Mouse (Mus musculus) heart, adult 2 months (tissue): ENCODE data around the gene Msl2. TPM values are rescaled to one million over a fixed set of nuclear protein-coding genes. Genes with fewer than 3 reads are reported as not detected.

Source experiments
- DNase-seq, 2 experiments: peaks; one replicate each; pipeline ENCODE4 v3.0.0; 2021
- H3K27ac ChIP-seq: fragments of 200-600 bp; 2 replicates; pipeline ENCODE4 v1.8.1; 2022
- H3K27me3 ChIP-seq: fragments of 200-500 bp; 2 replicates; pipeline ENCODE4 v1.6.1; 2012; ENCODE audit warnings: mild to moderate bottlenecking, low read length, inconsistent platforms, mixed read lengths; ENCODE audit not compliant: control insufficient read depth, insufficient read depth
- H3K36me3 ChIP-seq: fragments of 200-500 bp; 2 replicates; pipeline ENCODE4 v1.6.1; 2012; ENCODE audit warnings: low read length, inconsistent platforms; ENCODE audit not compliant: control insufficient read depth, insufficient read depth
- H3K4me1 ChIP-seq: fragments of 200-500 bp; 2 replicates; pipeline ENCODE4 v1.6.1; 2011; ENCODE audit warnings: low read length; ENCODE audit not compliant: control insufficient read depth, insufficient read depth
- H3K4me3 ChIP-seq: fragments of 200-600 bp; 2 replicates; pipeline ENCODE4 v1.8.1; 2022
- H3K79me2 ChIP-seq: fragments of 200-500 bp; replicated peaks from 2 replicates; pipeline ENCODE4 v1.6.1; 2012; ENCODE audit warnings: mild to moderate bottlenecking, inconsistent platforms, low read length, moderate library complexity, mixed read lengths; ENCODE audit not compliant: control insufficient read depth, insufficient read depth
- H3K9ac ChIP-seq: fragments of 200-500 bp; 2 replicates; pipeline ENCODE4 v1.6.1; 2012; ENCODE audit warnings: low read depth, mild to moderate bottlenecking, control low read depth, inconsistent platforms, low read length, mixed read lengths
- CTCF ChIP-seq: fragments of 200-600 bp; IDR thresholded peaks from 2 replicates; pipeline ENCODE4 v1.8.1; 2022; ENCODE audit warnings: antibody characterized with exemption, mild to moderate bottlenecking, moderate library complexity
- EP300 ChIP-seq: fragments of 200-500 bp; IDR thresholded peaks from 2 replicates; pipeline ENCODE4 v1.6.1; 2011; ENCODE audit warnings: low read depth, low read length, control low read depth; ENCODE audit not compliant: insufficient read depth
- POLR2A ChIP-seq: fragments of 200-500 bp; IDR thresholded peaks from 2 replicates; pipeline ENCODE4 v1.6.1; 2011; ENCODE audit warnings: mild to moderate bottlenecking, low read depth, low read length, control low read depth; ENCODE audit not compliant: insufficient read depth
- WGBS: fragments of 180-500 bp; shearing (Covaris S2); methylation state at CpG from one replicate; pipeline ENCODE4 v1.1.7; 2018; 5-methylcytosine and 5-hydroxymethylcytosine counted together
- intact Hi-C: fragments of 180-260 bp; cut with DNase I; formaldehyde crosslinking; loops from one replicate; pipeline ENCODE4 v1.15.1; 2025
- polyA plus RNA-seq: library from polyadenylated mRNA; depleted of rRNA; stranded (reverse); fragments of >200 nt; gene quantifications from 2 replicates; pipeline ENCODE4 v1.2.3, GENCODE M21; 2012
- total RNA-seq, 2 experiments: library from RNA; stranded (reverse); gene quantifications; 2 replicates each; pipeline ENCODE4 v1.2.3; 2021

Gene Msl2
- total and polyA plus RNA-seq, 3 experiments, result 10.8 to 35.9 (median 33.5) TPM

DNA sequence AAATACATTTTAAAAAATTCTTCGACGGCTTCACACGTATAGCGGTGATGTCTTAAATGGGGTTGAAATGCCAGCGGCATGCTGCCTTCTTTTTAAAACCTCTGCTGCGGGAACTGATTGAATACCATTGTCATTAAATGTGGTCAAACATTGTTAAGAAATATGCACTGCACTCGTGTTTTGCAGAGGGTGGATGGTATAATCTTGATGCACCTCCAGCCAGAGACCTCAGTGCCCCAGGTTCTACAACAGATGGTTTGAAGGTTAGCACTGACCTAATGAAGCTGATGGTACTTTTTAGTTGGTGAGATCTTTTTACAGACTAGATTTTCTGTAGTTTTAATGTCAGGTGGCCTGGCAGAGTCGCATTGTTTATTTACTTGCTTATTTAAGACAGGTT is 1.8 kb downstream of the Msl2 start:
- Histone ChIP-seq H3K79me2 (peaks cover 5% of the 10 kb centered on the region), H3K9ac (peak overlapping the region; percentile 100), H3K27me3 (no peaks in the 10 kb centered on the region), H3K27ac (peak overlapping the region; percentile 100), H3K36me3 (peaks cover 22% of the 10 kb centered on the region), H3K4me1 (peaks cover 14% of the 10 kb centered on the region), H3K4me3 (peak overlapping the region; percentile 70)
- intact Hi-C loops, result loop anchor here (5.0 kb wide), 3 partner anchors 37 to 177 kb away; partner anchors contain the start of gene Ppp2r3a
- WGBS, result under 1% methylated on average over 8 of the region's 8 CpGs
- no peak for TF ChIP-seq POLR2A
- DNase-seq, result no peak

DNA sequence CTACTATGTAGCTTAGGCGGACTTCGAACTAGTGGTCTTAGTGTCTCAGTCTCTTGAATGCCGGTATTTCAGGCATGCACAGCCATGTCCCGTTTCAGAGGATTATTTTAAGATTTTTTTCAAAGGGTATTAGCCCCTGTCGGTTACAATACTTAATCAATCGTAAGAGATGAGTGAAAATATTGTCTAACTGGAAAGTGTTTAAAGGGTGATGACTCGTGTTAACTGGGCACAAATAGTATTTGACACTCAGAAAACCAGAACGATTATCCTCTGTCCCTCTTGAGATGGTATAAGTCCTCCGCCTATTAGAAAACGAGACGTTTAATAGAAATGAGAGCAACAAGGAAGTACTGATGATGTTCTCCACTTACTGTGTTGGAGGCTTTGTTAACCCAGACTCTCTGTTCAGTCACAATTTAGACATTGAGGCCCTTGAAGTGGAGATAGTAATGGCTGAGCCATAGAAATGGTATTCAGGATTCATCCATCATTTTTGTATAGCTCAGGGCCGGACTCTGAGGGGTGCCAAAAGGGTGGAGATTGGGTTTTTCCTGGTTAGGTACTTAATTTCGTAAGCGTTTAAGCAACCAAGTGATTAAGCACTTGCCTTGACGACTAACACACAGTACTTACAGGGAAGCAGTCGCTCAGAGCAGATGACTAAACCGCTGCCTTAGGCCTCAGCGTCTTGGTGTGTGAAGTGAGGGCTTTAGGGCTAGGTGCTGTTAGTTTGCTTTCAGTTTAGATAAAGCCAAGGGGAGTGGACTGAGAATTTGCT is 2.4 kb downstream of the Msl2 start:
- DNase-seq, result peak; percentile 38 to 43
- intact Hi-C loops, result loop anchor here (5.0 kb wide), 3 partner anchors 36 to 176 kb away; partner anchors contain the start of gene Ppp2r3a
- peak overlapping the region; percentile 100 for H3K9ac ChIP-seq
- H3K27me3 ChIP-seq, result no peaks in the 10 kb centered on the region
- WGBS, result under 1% methylated on average over 18 of the region's 18 CpGs
- TF ChIP-seq POLR2A (no peak), CTCF (no peak), EP300 (no peak)
- H3K36me3 ChIP-seq, result peaks cover 27% of the 10 kb centered on the region
- H3K27ac ChIP-seq, result peak overlapping the region; percentile 100
- H3K79me2 ChIP-seq, result peaks cover 7% of the 10 kb centered on the region
- peaks cover 14% of the 10 kb centered on the region for H3K4me1 ChIP-seq
- H3K4me3 ChIP-seq, result peak overlapping the region; percentile 70

DNA sequence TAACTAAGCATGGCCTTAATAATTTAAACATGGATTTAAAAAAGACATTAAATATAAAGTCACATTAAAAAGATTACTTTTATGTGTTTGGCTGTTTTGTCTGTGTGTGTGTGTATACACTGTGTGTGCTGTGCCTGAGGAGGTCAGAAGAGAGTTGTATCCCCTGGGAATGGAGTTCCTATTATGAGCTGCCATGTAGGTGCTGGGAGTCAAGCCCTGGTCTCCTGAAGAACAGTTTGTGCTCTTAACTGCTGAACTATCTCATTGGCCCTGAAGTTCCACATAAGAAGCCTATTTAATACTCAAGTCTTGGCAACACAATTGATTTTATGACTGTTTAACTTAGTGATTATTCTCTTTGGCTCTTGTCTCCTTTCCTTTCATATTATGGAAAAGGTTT is 3.6 kb downstream of the Msl2 start:
- peaks cover 9% of the 10 kb centered on the region for H3K79me2 ChIP-seq
- no peak overlapping the region for H3K27ac ChIP-seq
- H3K4me3 ChIP-seq, result peak overlapping the region; percentile 70
- intact Hi-C loops, result loop anchor here (5.0 kb wide), 3 partner anchors 35 to 175 kb away; partner anchors contain the start of gene Ppp2r3a
- DNase-seq, result no peak
- H3K27me3 ChIP-seq, result no peaks in the 10 kb centered on the region
- TF ChIP-seq CTCF (no peak), EP300 (no peak), POLR2A (no peak)
- H3K36me3 ChIP-seq, result peaks cover 34% of the 10 kb centered on the region
- H3K4me1 ChIP-seq, result peaks cover 16% of the 10 kb centered on the region
- H3K9ac ChIP-seq, result no peak overlapping the region

DNA sequence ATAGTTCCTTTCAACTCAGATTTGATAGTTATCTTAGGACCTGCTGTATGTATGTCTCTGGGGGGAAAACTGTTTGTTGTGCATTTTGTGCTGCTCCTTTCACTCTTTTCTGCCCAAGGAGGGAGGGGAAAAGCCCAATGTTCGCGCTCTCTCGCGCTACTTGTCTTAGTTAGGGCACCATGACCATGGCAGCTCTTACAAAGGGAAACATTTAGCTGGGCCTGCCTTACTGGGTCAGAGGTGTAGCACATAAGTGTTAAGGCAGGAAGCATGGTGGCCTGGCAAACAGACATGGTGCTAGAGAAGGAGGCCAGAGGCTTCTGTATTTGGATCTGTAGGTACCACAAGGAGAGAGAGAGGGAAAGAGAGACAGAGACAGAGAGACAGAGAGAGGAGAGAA is 4.7 kb downstream of the Msl2 start:
- H3K36me3 ChIP-seq, result peaks cover 34% of the 10 kb centered on the region
- DNase-seq, result no peak
- no peaks in the 10 kb centered on the region for H3K27me3 ChIP-seq
- TF ChIP-seq EP300 (no peak), CTCF (no peak), POLR2A (no peak)
- H3K4me3 ChIP-seq, result peak overlapping the region; percentile 70
- H3K9ac ChIP-seq, result no peak overlapping the region
- H3K79me2 ChIP-seq, result peaks cover 10% of the 10 kb centered on the region
- intact Hi-C loops, result loop anchor here (5.0 kb wide), 3 partner anchors 34 to 174 kb away; partner anchors contain the start of gene Ppp2r3a
- peaks cover 16% of the 10 kb centered on the region for H3K4me1 ChIP-seq
- no peak overlapping the region for H3K27ac ChIP-seq
- 49% methylated on average over 4 of the region's 4 CpGs for WGBS

DNA sequence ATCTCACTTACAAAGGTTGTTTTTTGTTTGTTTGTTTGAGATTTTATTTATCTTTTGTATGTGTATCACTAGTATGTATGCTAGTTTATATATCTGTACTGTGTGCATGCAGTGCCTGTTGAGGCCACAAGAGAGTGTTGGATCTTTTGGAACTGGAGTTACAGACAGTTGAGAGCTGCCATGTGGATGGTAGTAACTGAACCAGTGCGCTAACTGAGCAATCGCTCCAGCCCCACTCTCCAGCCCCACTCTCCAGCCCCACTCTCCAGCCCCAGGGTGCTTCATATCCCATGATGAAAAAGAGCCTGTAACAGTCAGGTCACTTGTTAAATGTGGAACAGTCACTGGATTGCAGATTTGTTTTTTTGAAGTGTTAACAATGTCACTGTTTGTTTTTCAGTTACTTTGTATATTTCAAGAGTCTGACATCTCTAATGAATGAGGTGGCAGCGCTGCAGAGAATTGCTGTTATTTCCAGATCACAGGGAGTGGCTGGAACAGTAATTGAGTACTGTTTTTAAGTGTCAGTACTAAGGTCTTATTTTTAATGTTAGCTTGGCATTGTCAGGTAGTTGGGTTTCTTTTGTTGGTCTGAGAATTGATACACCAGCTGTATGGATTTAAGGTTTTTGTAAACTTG is 6.3 kb downstream of the Msl2 start:
- no peak overlapping the region for H3K9ac ChIP-seq
- intact Hi-C loops, result no loop called here
- no peak for DNase-seq
- no peak overlapping the region for H3K27ac ChIP-seq
- H3K27me3 ChIP-seq, result no peaks in the 10 kb centered on the region
- WGBS, result 34% methylated on average over 3 of the region's 3 CpGs
- peaks cover 16% of the 10 kb centered on the region for H3K4me1 ChIP-seq
- H3K36me3 ChIP-seq, result peaks cover 34% of the 10 kb centered on the region
- no peak for TF ChIP-seq POLR2A
- TF ChIP-seq CTCF, result peak; percentile 30
- H3K4me3 ChIP-seq, result no peak overlapping the region
- H3K79me2 ChIP-seq, result peaks cover 10% of the 10 kb centered on the region

DNA sequence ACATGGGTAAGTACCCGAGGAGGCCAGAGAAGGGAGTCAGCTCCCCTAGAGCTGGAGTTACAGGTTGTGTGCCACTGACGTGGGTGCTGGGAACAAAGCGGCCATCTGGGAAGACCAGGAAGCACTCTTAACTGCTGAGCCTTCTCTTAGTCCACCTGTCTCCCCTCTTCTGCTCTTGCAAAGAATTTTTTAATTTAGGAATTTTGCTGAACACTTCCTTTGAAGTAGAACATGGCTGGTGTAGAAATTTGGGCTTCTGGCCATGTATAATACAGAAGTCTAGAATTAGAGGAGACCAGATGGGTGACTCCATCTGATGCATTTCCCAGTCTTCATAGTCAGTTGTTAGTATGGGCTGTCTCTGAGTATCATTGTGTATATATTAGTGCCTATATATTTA is 9.8 kb downstream of the Msl2 start:
- TF ChIP-seq POLR2A (no peak), EP300 (no peak), CTCF (no peak)
- DNase-seq, result no peak
- intact Hi-C loops, result no loop called here
- Histone ChIP-seq H3K27me3 (no peaks in the 10 kb centered on the region), H3K27ac (no peak overlapping the region), H3K4me3 (no peak overlapping the region), H3K9ac (no peak overlapping the region), H3K36me3 (peaks cover 26% of the 10 kb centered on the region), H3K4me1 (peaks cover 10% of the 10 kb centered on the region), H3K79me2 (peaks cover 10% of the 10 kb centered on the region)
- 74% methylated on average over 3 of the region's 3 CpGs for WGBS
